Mouse (Mus musculus) ES-E14 (cell line): ENCODE measurements at regions not wholly inside any gene's neighbourhood (a gene's known extent, or its start where the extent isn't known, plus 50 kb on each side); places are given as distances from the start of the nearest gene placed in this dataset.

Experiments
- HCFC1 ChIP-seq: IDR thresholded peaks from 2 replicates; pipeline ENCODE4 v1.6.1; 2012; ENCODE audit warnings: low read length, inconsistent platforms, borderline replicate concordance; ENCODE audit not compliant: insufficient read depth
- MAFK ChIP-seq: IDR thresholded peaks from 2 replicates; pipeline ENCODE4 v1.6.1; 2014; ENCODE audit warnings: mild to moderate bottlenecking, low read depth, low read length, inconsistent platforms; ENCODE audit not compliant: insufficient read depth
- ZC3H11A ChIP-seq: IDR thresholded peaks from 2 replicates; pipeline ENCODE4 v1.6.1; 2012; ENCODE audit warnings: low read depth, mild to moderate bottlenecking, inconsistent platforms, low read length, borderline replicate concordance

GRCm38 (mm10) chr15:97461060-97461459, 214.0 kb upstream of the Amigo2 start:
- TF ChIP-seq MAFK (no peak), HCFC1 (no peak), ZC3H11A (no peak)
